Mouse (Mus musculus) heart, postnatal 0 days (tissue): ENCODE measurements at regions not wholly inside any gene's neighbourhood (a gene's known extent, or its start where the extent isn't known, plus 50 kb on each side); places are given as distances from the start of the nearest gene placed in this dataset.

Experiments used
- ATAC-seq: fragments of 200-750 bp; cut with Nextera tagmentation; 2 replicates; pipeline ENCODE4 v1.8.0; 2017; ENCODE audit warnings: low read depth, moderate number of reproducible peaks, moderate library complexity; ENCODE audit not compliant: insufficient read depth
- DNase-seq: peaks from one replicate; pipeline ENCODE4 v3.0.0-alpha.2; 2016; ENCODE audit warnings: low spot score
- H3K27ac ChIP-seq: fragments of 300-500 bp; sonication (generic); 2 replicates; pipeline ENCODE4 v1.5.1; 2014; ENCODE audit warnings: low read depth, mild to moderate bottlenecking
- H3K27me3 ChIP-seq: fragments of 300-500 bp; sonication (generic); 2 replicates; pipeline ENCODE4 v1.6.1; 2014; ENCODE audit warnings: low read length, mixed read lengths; ENCODE audit not compliant: control insufficient read depth, insufficient read depth
- H3K36me3 ChIP-seq: fragments of 300-500 bp; sonication (generic); replicated peaks from 2 replicates; pipeline ENCODE4 v1.6.1; 2014; ENCODE audit warnings: low read length, mixed read lengths; ENCODE audit not compliant: control insufficient read depth, insufficient read depth
- H3K4me1 ChIP-seq: fragments of 300-500 bp; sonication (generic); 2 replicates; pipeline ENCODE4 v1.6.1; 2014; ENCODE audit warnings: antibody characterized with exemption; ENCODE audit not compliant: control insufficient read depth, insufficient read depth
- H3K4me2 ChIP-seq: fragments of 300-500 bp; sonication (generic); 2 replicates; pipeline ENCODE4 v1.6.1; 2014; ENCODE audit warnings: low read depth, mild to moderate bottlenecking, low read length, moderate library complexity
- H3K4me3 ChIP-seq: fragments of 300-500 bp; sonication (generic); 2 replicates; pipeline ENCODE4 v1.5.1; 2014; ENCODE audit warnings: low read depth, low read length
- H3K9ac ChIP-seq: fragments of 300-500 bp; sonication (generic); replicated peaks from 2 replicates; pipeline ENCODE4 v1.6.1; 2014; ENCODE audit warnings: low read depth, low read length, mixed read lengths
- H3K9me3 ChIP-seq: fragments of 300-500 bp; sonication (generic); replicated peaks from 2 replicates; pipeline ENCODE4 v1.6.1; 2016; ENCODE audit warnings: low read length; ENCODE audit not compliant: control insufficient read depth
- CTCF ChIP-seq: IDR thresholded peaks from 2 replicates; pipeline ENCODE4 v1.5.1; 2016; ENCODE audit warnings: antibody characterized with exemption, control low read depth, low read depth
- EP300 ChIP-seq: IDR thresholded peaks from 2 replicates; pipeline ENCODE4 v1.6.1; 2016; ENCODE audit warnings: antibody characterized with exemption, low read depth
- WGBS: fragments of 180-500 bp; shearing (Covaris S2); extraction: QIAGEN DNeasy Blood & Tissue Kit; methylation state at CpG from one replicate; pipeline ENCODE4 v1.1.7; 2014; 5-methylcytosine and 5-hydroxymethylcytosine counted together

- DNase-seq = no peak
Observed at GRCm38 (mm10) chr13:42379675-42380074, 78.4 kb downstream of the Edn1 start.

DNA sequence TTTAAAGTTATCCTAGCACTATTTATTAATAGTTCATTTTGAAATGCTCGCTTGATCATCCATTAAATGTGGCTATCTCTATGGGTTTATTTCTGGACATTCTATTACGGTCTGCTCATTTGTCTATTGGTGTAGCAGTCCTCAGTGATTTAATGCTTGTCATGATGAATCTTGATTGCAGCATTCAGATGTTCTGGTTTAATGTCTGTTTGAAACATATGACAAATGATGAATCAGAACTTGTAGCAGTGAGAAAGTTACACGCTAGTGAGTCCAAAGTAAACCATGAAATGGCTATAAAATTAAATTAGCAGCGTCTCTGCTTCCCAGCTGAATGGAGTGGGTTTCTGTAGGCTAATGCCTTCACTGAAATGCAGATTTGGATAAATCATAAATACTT lies 81.8 kb downstream of the Edn1 start:
- DNase-seq = no peak
- no peak for ATAC-seq
- Histone ChIP-seq H3K27me3 (no peaks in the 10 kb centered on the region), H3K4me1 (no peaks in the 10 kb centered on the region), H3K9me3 (no peaks in the 10 kb centered on the region), H3K36me3 (no peaks in the 10 kb centered on the region), H3K27ac (no peak overlapping the region), H3K9ac (no peak overlapping the region), H3K4me2 (no peak overlapping the region), H3K4me3 (no peak overlapping the region)
- WGBS = 77% methylated on average over 4 of the region's 4 CpGs
- no peak for TF ChIP-seq EP300
- TF ChIP-seq CTCF = no peak

More at GRCm38 (mm10) chr13:42379675-42380074, 78.4 kb downstream of the Edn1 start:
- no peak overlapping the region for H3K4me2 ChIP-seq
- no peak for ATAC-seq
- no peaks in the 10 kb centered on the region for H3K4me1 ChIP-seq
- no peaks in the 10 kb centered on the region for H3K27me3 ChIP-seq
- WGBS = 65% methylated on average over 6 of the region's 6 CpGs
- no peak for TF ChIP-seq EP300
- no peak for TF ChIP-seq CTCF
- no peak overlapping the region for H3K4me3 ChIP-seq
- H3K27ac ChIP-seq = no peak overlapping the region
- H3K9me3 ChIP-seq = no peaks in the 10 kb centered on the region
- no peak overlapping the region for H3K9ac ChIP-seq
- no peaks in the 10 kb centered on the region for H3K36me3 ChIP-seq

DNA sequence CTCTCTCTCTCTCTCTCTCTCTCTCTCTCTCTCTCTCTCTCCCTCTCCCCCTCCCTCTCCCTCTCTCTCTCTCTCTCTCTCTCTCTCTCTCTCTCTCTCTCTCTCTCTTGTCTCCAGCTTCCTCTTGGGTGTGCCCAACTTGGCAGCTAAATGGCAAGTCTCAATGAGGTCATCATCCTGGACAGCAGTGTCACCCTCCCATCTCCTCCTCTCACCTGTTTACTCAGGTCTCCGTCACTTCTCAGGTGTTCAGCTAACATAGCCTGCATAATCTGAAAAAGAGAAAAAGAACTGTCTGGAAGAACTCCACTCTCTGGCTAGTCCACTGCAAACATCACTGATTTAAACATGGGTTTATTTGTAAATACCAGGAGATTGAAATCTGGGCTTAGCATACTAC lies 89.1 kb downstream of the Edn1 start:
- no peak overlapping the region for H3K9ac ChIP-seq
- 84% methylated on average over 1 of the region's 1 CpGs for WGBS
- no peak for ATAC-seq
- TF ChIP-seq EP300 (no peak), CTCF (no peak)
- no peak overlapping the region for H3K27ac ChIP-seq
- no peak for DNase-seq
- H3K36me3 ChIP-seq = no peaks in the 10 kb centered on the region
- no peak overlapping the region for H3K4me3 ChIP-seq
- no peak overlapping the region for H3K4me2 ChIP-seq
- no peaks in the 10 kb centered on the region for H3K27me3 ChIP-seq
- H3K9me3 ChIP-seq = no peaks in the 10 kb centered on the region
- H3K4me1 ChIP-seq = no peaks in the 10 kb centered on the region

GRCm38 (mm10) chr13:42391330-42392005 lies 90.2 kb downstream of the Edn1 start:
- Histone ChIP-seq H3K27me3 (no peaks in the 10 kb centered on the region), H3K36me3 (no peaks in the 10 kb centered on the region), H3K4me3 (no peak overlapping the region), H3K4me1 (no peaks in the 10 kb centered on the region), H3K4me2 (no peak overlapping the region), H3K27ac (no peak overlapping the region), H3K9ac (no peak overlapping the region), H3K9me3 (no peaks in the 10 kb centered on the region)
- TF ChIP-seq CTCF (no peak), EP300 (no peak)
- DNase-seq = no peak
- WGBS = 77% methylated on average over 9 of the region's 9 CpGs
- no peak for ATAC-seq

GRCm38 (mm10) chr13:42392701-42393100 lies 91.4 kb downstream of the Edn1 start:
- ATAC-seq (no peak), DNase-seq (no peak)
- TF ChIP-seq EP300 = no peak
- no peak for TF ChIP-seq CTCF
- Histone ChIP-seq H3K9me3 (no peaks in the 10 kb centered on the region), H3K27me3 (no peaks in the 10 kb centered on the region), H3K4me1 (no peaks in the 10 kb centered on the region), H3K4me2 (no peak overlapping the region), H3K4me3 (no peak overlapping the region), H3K27ac (no peak overlapping the region), H3K36me3 (no peaks in the 10 kb centered on the region), H3K9ac (no peak overlapping the region)
- WGBS = 93% methylated on average over 7 of the region's 7 CpGs

DNA sequence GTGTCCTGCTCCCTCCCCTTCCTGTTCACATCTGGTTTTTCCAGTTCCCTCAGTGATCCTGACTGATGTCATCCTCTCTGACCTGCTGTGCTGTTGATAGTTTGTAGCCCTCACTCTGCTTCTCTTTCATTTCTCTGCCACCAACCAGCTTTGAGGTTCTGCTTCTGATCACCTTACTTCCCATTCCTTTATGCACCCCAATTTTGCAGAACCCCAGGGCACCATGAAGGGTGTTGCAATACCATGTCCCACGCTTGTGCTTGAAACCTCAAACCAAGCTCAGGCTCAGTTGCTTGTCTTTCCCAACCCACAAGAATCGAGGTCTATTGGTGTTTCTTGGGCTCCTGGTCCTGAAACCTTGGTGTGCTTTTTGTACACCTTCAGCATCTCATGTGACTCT lies 93.3 kb downstream of the Edn1 start:
- Histone ChIP-seq H3K9me3 (no peaks in the 10 kb centered on the region), H3K27me3 (no peaks in the 10 kb centered on the region), H3K4me2 (no peak overlapping the region), H3K27ac (no peak overlapping the region), H3K4me1 (no peaks in the 10 kb centered on the region), H3K4me3 (no peak overlapping the region), H3K9ac (no peak overlapping the region), H3K36me3 (no peaks in the 10 kb centered on the region)
- DNase-seq = no peak
- no peak for ATAC-seq
- 63% methylated on average over 2 of the region's 2 CpGs for WGBS
- no peak for TF ChIP-seq CTCF
- TF ChIP-seq EP300 = no peak
